Mouse (Mus musculus) granulocyte monocyte progenitor cell, adult 5-6 weeks (primary cell): ENCODE data around the gene Apoc1. TPM values are rescaled to one million over a fixed set of nuclear protein-coding genes. Genes with fewer than 3 reads are reported as not detected.
"Not testable (repeated sequence)": the region's sequence is repeated elsewhere in the genome, so short reads cannot be mapped to it uniquely, and the experiment has no call there.

ENCODE experiments used
- ATAC-seq: replicated peaks from 2 replicates; pipeline ENCODE4 v1.8.0; 2016; ENCODE audit warnings: mild to moderate bottlenecking, moderate TSS enrichment, inconsistent platforms; ENCODE audit not compliant: poor library complexity, severe bottlenecking
- total RNA-seq, 2 experiments: library from RNA; stranded (forward) in 1 of 2; stranded (reverse) in 1 of 2; fragments of 200-712, 200-1000 nt in 1 of 2; fragments of >200 nt in 1 of 2; fragmentation: Nextera tagmentation in 1 of 2; gene quantifications; 2 replicates each; pipeline ENCODE4 v1.2.3; 2014 to 2017

Gene Apoc1
- total RNA-seq, 2 experiments from 2014 or later, result 0.57 to 10.3 TPM

DNA sequence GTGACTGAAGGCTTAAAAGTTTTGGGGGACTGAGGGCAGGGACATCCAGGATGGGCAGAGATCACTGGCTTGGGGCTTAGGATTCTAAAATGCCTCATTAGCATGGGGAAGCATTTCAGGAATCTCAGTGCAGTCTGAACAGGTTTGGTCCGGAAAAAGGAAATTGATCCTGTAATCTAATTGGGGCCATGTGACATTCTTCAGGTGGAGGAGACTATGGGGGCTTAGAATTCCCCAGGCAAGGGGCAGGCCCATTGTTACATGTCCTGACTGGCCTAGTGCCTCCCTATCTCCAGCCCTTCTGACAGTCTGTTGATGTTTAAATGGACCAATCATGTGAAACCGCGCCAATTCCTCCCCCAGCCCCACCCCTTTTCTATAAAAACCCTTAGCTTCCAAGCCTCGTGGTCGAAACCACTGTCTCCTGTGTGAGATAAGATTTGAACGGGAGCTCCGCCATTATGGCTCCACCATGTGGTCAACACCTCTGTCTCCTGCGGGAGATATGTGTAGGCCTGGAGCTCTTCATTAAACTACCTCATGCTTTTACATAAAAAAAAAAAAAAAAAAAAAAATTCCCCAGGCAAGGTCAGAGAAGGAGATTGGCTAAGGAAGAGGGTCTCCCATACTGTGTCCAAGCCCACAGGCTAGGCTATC lies 5.4 kb downstream of the Apoc1 start:
- ATAC-seq, result not testable (repeated sequence)

DNA sequence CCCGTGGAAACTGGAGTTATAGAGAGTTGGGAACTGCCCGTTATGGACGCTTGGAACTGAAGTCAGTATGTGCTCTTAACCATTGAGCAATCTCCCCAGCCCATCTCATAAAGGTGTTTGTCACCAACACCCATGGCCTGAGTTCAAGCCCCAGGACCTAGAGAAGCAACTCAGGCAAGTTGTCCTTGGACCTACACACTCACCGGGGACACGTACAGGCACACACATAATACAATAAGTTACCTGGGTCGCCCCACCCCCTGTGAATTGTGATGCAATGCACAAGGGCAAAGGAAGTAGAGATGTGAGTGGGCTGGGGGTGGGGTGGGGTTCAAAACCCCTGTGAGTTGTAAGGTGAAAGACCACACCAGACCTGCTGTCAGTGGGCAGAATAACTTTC lies 5.9 kb downstream of the Apoc1 start:
- ATAC-seq, result no peak

DNA sequence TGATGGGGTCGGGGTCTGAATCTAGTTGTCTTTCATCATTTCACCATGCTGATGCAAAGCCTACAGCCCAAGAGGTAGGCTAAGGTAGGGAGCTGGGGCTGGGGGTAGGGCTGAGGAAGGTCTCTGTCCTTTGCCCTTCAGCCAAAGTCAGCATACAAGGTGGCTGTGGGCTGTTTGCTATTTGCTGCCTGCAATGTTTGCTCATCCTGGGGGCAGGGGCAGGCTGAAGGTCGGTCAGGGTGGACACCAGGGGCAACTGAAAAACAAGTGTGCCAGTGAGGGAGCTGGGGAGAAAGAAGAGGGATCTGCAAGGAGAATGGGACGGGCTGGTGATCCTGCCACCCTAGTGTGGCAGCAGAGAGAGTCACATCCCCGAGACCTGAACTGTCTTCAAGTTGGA lies 7.1 kb downstream of the Apoc1 start:
- no peak for ATAC-seq

DNA sequence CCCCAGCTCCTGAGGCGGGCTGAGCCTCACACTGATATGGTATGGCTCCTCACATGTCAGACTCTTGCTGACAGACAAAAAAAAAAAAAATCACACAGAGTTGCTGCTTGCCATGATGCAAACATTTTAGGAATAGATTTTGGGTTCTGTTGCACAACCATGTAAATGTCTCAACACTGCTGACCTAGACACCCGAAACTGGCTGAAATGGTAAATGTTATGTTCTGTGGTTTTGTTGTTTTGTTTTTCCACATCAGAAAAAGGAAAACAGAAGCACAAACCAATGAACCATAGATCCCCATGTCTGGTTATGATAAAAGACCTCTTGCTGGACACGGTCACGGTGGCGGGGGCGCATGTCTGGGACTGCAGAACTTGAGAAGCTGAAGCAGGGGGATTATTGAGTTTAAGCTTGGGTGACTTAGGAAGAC lies 8.7 kb downstream of the Apoc1 start:
- peak; percentile 89 for ATAC-seq

DNA sequence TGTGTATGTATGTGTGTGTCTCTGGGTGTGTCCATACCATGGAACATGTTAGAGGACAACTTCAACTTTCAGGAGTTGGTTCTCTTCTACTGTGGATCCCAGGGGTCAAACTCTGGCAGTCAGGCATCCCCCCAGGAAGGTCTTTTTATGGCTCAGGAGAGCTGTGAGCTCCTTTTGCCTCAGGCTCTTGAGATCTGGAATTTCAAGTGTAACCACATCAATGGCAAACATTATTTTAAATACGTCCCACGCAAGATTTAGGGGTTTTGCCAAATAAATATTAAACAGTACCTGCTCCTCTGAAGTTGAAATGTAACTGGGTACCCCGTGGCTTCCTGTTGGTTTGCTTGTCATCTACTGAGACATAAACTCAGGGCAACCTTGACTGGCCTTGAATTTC lies 9.5 kb downstream of the Apoc1 start:
- no peak for ATAC-seq

DNA sequence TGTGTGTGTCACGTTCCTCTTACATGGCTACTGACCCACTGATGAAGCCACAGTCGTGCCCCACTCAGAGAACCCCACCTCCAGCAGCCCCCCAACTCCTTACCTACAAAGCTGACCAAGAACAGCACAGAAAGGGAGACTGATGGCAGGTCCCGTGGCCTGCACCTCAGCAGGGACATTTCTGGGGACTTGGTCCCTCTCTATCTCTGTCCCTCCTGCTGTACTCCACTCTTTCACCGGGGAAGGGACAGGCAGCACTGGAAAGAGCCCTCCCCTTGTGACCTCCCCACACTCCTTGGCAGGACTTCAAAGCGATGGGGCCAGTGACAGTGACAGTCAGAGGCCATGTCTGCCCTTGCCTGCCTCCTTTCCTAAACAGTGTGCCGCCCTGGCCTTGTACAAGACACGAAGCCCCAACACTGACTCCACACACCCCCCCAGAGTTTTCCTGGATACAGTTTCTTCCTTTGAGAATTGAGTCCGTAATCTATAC lies 11.2 kb downstream of the Apoc1 start, which contains the start of the genes Gm44805 and Apoc4:
Gene Gm44805 (minus strand): TSS at position 222 of the 493 bp plus-strand sequence.
Gene Apoc4 (minus strand): TSS at position 278 of the 493 bp plus-strand sequence.
- ATAC-seq, result no peak

DNA sequence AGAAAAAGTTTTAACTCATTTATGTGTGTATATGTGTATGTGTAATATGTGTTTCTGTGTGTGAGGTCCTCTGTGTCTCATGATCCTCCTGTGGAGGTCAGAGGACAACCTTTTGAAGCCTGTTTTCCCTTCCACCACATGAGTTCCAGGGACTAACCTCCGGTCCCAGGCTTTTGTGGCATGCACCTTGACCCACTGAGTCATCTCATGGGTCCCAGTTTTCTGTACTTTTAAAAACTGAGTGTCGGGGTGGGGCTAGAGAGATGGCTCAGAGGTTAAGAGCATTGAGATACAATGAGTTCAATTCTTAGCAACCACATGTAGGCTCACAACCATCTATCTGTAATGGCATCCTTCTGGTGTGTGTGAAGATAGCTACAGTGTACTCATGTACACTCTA lies 11.8 kb downstream of the Apoc1 start:
- no peak for ATAC-seq

DNA sequence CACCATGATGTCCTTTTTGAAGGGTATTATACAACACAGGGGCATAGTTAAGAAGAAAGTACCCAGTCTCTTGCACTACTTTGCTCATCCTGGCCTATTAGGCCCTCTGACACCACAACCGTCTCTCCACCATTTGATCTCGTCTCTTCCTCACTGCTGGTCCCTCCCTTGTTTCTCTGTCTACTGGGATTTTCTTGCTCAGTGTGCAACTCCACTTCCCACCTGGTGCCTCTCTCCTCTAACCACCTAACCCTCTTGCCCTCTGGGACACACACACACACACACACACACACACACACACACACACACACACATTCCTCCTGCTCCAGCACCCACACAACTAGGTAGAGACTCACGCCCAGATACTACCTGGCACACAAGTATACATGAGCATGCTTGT lies 13.6 kb downstream of the Apoc1 start:
- ATAC-seq, result no peak

DNA sequence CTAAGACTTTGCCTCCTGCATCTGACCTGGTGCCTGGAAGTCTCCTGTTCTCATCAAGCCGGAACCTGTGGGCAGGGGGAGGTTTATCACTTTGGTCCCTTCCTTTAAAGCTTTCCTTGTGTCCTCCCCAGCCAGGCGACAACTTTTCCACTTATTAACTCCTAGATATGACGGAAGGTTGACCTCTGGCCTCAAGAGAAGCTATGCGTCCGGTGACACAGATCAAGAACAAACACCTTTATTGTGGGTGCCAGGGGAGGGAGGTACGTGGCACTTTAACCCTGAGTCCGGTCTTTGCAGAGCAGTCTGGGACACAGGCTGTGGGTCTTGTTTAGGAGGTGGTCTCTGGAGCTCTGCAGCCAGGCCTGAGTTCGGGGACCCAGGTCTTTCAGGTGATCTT lies 14.6 kb downstream of the Apoc1 start, which contains the start of gene Apoc2:
Gene Apoc2 (minus strand): TSS at position 70 of the 400 bp plus-strand sequence.
- no peak for ATAC-seq

DNA sequence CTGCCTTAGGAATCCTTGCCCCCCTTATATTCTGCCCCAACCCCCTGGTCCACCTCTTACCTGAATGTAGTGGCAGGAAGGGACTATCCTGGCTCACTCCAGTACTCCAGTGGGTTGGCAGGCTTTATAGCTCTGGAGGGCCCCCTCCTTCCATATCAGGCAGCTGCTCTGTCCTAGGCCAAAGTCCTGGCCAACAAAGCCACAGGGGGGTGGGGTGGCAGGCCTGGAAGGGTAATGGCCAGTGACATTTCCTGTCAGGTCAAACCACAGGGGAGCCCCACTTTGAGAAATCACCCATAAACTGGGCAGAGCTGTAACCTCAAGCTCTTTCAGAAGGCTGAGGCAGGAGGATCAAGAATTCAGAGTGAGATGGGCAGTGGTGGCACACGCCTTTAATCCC lies 15.8 kb downstream of the Apoc1 start:
- peak; percentile 49 for ATAC-seq

DNA sequence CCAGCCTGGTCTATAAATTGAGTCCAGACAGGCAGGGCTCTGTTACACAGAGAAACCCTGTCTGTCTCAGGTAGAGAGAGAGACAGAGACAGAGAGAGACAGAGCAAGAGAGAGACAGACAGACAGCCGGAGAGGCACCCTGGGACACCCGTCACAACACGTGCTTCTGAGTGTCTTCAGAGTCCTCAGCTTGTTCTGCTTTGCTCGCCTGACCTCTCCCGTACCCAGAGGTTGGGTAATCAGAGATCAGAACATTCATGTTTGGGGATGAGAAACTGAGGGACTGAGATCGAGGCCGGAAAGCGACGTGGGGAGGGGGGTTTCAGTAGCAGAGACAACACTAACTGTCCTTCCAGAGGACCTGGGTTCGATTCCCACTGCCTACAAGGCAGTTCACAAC lies 16.6 kb downstream of the Apoc1 start:
- ATAC-seq, result peak; percentile 88

DNA sequence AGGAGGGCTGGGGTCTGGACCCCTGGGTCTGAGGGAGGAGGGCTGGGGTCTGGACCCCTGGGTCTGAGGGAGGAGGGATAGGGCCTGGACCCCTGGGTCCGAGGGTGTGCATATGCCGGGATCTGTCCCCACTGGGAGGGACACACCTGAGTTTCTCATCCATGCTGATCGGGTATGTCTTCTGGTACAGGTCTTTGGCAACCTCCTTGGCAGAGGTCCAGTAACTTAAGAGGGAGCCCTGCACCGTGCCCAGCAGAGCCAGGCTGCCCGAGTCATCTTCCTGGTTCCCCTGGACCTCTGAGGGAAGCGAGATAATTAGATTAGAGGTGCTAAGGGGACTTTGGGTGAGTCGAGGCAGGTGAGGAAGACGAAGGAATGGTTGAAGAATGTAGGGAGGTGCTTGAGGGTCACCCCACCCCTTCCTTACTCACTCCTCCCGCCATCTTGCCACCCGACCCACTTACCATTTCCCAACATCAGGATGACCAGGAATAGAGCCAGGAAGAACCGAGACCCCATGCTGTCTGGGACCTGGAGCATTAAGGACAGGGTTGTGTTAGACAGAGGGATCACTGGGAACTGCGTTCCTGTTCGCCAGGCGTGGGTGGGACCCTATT lies 19.3 kb downstream of the Apoc1 start:
- ATAC-seq, result no peak

DNA sequence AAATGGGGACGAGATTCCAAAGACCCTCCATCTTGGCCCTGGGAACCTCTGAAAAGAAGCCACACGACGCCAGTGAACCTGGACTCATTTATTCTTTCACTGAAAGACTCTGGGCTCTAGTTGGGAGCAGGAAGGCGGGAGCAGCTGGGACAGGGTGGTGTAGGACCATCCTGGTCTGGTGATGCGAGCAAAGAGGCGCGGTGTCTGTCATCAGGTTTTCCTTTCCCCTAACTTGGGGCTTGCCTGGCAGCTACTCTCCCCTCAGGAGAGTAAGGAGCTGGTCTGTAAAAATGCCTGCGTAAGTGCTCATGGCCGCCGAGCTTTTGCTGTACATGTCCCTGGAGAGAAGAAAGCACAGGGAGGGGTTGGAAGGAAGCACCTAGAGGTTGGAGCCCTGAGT lies 20.9 kb downstream of the Apoc1 start:
- no peak for ATAC-seq

DNA sequence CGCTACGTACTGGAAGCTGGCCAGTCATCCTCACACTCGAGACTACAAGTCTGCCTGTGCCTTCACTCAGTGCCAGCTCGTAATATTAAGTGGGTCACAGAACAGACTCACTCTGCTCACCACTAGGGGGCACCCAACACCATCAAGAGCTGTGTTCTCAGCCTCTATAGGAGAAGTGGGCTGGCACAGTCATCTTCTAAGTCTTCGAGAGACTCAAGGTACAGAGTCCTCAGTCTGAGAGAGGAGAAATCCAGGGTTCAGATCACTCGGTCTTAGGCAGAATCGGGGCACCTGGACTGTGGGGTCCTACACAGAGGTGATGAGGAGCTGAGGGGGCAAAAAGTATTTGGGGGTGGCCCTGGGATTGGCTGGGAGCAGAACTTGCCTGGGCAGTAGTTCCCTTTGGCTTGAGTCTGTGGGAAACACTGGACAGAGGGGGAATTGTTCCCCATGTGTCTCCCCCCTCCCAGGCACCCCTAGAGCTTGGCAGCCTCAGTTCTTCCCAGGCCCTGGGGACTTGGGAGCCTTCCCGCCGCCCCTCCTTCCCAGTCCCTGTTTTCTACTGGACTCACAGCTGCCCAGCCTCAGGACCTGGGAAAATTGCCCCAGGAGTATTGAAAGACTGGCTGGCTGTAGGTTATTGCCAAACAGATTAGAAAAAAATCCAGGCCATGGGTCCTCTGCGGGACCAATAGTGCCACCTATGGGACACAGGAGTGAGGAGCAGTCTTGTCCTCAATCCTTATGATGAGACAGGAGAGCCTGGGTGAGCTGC lies 23.3 kb downstream of the Apoc1 start:
- ATAC-seq, result peak; percentile 56

DNA sequence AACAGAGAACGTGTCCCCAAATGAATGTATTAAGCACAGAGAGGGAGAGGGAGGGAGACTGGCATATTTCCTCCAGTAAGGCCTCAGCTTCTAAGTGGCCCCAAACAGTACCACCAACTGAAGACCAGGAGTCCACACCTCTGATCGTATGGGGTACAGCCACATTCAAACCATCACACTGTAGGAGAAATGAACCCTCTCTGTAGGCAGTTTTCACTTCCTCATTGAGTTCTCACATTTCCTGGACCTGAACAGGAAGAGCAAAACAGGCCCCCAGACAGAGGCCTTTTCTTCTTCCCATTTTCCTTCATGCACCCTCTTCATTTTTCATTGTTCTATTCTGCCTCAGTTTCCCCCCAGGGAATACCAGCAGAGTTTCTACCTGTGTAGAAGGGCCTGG lies 25.0 kb downstream of the Apoc1 start:
- ATAC-seq, result peak; percentile 36

DNA sequence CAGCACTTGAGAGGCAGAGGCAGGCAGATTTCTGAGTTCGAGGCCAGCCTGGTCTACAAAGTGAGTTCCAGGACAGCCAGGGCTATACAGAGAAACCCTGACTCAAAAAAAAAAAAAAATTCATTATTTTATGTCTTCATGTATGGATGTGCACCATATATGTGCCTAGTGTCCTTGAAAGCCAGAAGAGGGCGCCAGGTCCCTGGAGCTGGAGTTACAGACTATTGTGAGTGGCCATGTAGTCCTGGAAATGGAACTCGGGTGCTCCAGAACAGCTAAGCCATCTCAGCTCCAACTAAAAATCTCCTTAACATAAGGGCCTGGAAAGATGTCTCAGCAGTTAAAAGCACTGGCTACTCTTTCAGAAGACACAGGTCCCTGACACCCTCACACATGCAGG lies 25.7 kb downstream of the Apoc1 start:
- ATAC-seq, result no peak

DNA sequence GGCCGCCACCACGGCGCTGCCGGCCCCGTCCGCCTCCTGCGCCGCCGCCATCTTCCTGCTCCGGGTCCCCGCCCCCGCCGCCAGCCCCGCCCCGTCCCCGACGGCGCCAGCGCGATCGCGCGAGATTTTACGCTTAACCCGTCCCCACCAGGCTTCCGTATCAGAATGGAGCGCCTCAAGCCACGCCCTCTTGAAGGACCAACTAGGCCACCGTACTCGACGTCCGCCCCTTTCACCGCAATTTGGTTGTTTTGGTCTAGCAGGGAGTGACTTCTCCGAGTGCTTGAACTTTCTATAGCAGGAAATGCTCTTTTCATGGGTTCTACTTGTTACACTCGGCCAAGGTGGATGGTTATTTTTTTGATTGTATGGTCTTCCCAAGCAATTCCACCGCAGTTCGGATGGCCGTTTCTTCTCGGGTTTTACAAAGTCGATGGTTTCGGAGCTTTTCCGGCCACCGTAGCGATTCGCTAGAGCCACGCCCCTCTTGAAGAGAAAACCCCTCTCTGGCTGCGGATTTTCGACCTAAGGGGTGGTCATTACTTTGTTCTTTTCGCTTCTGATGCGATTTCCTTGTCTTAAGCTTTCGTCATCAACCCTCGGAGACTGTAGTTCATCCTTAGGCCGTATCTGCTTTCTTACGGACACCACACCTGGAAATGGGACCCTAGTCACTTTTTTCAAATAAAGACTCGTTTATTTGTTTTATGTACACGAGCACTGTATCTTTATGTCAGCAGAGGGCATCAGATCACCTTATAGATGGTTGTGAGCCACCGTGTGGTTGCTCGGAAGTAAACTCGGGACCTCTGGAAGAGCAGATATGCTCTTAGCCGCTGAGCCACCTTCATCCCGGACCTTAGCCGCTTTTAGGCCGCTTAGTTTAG lies 27.3 kb downstream of the Apoc1 start, which contains the start of gene Clptm1:
Gene Clptm1 (minus strand): TSS at position 79 of the 887 bp plus-strand sequence.
- peak; percentile 72 for ATAC-seq

DNA sequence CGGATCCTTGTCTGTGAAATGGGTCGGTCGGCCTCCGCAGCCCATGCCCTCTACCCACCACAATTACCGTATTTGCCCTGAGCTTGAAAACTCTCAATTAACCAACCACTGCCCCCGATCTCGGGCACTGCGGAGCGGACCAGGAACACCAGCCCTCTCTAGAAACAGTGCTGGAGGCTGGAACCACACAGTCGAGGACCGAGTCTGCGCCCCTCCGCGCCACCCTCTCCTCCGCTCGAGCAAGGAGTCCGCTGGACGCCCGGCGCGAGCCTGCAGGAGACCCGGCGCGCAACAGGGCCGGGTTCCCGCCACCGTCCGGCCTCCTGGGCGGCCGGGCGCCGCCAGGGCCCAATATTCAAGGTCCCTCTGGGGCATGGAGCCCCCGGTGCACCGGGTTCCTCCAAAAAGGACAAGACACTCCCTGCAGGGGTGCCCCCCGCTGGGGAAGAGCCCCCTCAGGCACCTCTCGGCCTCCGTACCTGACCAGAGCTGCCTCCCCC lies 28.0 kb downstream of the Apoc1 start:
- ATAC-seq, result peak; percentile 2; the same call in 1 of the 2 replicates

DNA sequence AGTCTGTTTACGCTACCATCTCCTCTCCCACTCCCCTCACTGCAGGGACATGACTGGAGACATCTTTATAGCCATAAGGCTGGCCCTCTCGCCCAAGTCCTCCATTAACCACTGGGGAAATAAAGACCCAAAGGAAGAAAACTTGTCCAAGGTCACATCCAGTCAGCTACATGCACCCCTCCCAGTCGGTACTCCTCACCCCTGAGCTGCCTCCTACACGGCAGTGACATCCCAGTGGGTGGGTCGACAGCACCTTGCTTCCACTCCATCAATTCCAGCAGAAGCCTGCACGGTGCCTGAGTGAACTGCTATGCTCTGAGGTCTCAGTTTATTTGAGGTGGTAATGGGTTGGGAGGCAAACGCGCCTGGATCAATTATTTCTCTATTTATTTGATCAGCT lies 28.5 kb downstream of the Apoc1 start:
- no peak for ATAC-seq

DNA sequence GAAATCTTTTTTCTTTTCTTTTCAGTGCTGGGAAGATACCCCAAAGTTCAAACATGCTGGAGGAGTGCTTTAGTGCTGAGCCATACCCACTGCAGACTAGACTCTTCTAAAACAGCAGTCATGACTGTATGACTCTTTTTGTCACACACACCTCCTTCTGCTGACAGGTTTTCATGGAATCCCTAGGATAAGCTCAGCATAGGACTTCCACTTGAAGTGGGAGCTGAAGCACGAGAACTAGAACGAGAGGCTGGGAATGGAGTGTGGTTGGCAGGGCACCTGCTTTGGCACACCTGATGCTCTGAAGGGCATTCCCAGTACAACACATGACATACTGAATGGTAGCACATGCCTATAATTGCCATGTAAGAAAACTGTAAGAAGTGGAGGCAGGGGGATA lies 39.8 kb downstream of the Apoc1 start:
- ATAC-seq, result no peak
